Mouse (Mus musculus) neutrophil, adult 65 days (primary cell): ENCODE data around the gene Rpl38. TPM values are rescaled to one million over a fixed set of nuclear protein-coding genes. Genes with fewer than 3 reads are reported as not detected.

ENCODE experiments used
- total RNA-seq: library from RNA; stranded (reverse); gene quantifications from 2 replicates; pipeline ENCODE4 v1.2.4, GENCODE M21; 2023

Rpl38 gene
- 461 and 525 TPM in 2 replicates for total RNA-seq

GRCm38 (mm10) chr11:114668301-114668710, at the start of gene Rpl38:
Rpl38 (plus strand) TSS chr11:114668524.

DNA sequence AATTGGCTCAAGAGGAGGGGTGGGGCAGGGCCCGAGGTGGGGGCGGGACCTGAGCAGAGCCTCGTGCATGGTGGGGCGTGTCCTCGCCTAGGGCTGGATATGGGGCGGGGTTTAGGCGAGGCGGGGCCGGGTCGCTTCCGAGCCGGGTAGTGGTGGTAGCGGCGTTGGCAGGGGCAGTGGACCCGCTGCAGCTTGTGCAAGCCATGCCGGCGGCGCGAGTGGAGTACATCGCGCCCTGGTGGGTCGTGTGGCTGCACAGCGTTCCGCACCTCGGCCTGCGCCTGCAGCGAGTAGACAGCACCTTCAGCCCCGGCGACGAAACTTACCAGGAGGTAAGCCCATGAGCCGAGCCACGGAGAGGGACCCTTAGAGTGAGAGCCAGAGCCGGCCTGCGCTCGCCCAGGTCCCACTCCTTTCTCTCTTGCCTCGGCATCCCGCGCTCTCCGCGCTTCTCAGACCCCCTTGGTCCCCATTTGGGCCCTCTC, 7.1 kb downstream of the Rpl38 start, which contains the start of gene Ttyh2:
Gene Ttyh2 (plus strand): TSS at position 91 of the 485 bp plus-strand sequence.

Other genes with a start within 250 kb of the Rpl38 start
- gene Ttyh2, start 6.9 kb downstream of the Rpl38 start, total RNA-seq: 0.57 and 1.3 TPM in 2 replicates
- gene Dnaic2, start 58.9 kb downstream of the Rpl38 start, total RNA-seq: not detected in 2 replicates
- gene Kif19a, start 96.9 kb downstream of the Rpl38 start, total RNA-seq: 0.23 and 0.73 TPM in 2 replicates
- not detected in 2 replicates for gene Btbd17, start 127.4 kb downstream of the Rpl38 start, total RNA-seq
- gene Gpr142, start 130.4 kb downstream of the Rpl38 start, total RNA-seq: not detected in 2 replicates
- gene Gprc5c, start 182.6 kb downstream of the Rpl38 start, total RNA-seq: 5.0 and 7.0 TPM in 2 replicates
- gene Cd300a, start 221.5 kb downstream of the Rpl38 start, total RNA-seq: 61.7 and 68.2 TPM in 2 replicates